Mouse (Mus musculus): Measurements from ENCODE around the gene Bri3.

The Bri3 gene

DNA sequence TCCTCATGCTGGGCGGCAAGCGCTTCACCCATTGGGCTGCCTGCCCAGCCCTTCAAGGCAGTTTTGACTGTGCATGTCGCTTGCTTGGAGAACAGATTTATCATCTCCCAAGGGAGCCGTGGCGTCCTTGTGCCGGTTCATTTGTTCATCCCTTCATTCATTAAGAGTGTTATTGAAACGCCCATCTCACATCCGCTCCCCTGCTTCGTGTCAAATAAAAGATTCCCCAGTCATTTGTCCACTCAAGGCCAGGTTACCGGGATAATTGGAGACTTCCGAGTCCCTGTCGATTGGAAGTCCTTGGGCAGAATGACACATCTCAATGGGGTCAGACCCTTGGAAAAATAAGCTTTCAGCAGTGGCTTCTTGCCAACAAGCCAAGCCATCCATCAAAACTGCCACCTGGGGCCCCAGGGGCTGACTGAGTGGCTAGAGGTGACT is 197.6 kb downstream of the Bri3 start:
- DNase-seq: no peak

DNA sequence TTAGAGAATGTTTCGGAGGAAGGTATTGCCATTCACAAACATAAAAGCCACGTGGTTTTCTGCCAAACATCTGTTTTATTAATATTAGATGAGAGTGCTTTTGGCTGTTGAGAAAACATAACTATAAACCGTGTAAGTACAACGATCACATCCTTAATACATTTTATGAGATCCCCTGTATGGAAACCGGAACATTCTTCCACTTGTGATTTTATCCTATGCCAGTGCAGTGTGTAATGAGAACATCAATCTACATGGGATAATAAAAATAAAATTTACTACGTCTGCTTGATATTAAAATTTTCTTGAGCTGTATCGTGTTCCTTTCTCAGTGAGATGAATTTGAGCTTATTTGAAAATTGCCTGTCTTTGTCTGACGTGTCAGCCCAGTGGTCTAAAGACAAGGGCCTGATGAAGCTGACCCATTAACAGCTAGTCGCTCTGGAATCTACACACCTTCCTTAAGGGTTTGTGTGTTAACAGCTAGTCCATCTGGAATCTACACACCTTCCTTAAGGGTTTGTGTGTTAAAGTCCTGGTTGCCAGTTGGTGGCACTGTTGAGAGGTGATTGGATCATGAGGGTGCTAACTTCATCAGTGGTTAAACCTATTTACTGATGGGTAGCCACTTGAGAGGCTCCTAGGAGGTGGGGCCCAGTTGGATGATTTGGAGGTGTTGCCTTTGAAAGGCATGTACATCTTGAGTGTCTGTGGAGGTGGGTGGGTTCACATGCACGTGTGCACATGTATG is 202.4 kb downstream of the Bri3 start:
- no peak for DNase-seq

DNA sequence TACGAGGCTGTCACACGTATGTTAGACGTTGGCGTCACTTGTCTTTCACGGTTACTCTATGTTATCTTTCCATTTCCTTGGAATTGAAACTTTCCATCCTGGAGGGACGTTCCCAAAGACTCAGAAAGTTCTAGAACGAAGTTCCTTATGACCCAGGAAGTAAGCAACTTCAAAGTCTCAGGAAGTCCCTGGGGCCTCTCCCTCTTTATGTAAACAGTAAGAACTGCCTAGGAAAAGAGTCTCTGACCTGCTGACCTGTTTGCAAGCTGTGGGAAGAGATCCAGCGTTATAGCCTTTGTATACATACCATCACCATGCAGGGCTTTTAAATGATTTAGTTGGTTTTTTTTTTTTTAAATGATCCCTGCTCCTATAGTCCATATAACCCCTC is 203.0 kb downstream of the Bri3 start:
- DNase-seq: no peak

GRCm38 (mm10) chr5:144447975-144448374 is 203.7 kb downstream of the Bri3 start:
- no peak for DNase-seq

DNA sequence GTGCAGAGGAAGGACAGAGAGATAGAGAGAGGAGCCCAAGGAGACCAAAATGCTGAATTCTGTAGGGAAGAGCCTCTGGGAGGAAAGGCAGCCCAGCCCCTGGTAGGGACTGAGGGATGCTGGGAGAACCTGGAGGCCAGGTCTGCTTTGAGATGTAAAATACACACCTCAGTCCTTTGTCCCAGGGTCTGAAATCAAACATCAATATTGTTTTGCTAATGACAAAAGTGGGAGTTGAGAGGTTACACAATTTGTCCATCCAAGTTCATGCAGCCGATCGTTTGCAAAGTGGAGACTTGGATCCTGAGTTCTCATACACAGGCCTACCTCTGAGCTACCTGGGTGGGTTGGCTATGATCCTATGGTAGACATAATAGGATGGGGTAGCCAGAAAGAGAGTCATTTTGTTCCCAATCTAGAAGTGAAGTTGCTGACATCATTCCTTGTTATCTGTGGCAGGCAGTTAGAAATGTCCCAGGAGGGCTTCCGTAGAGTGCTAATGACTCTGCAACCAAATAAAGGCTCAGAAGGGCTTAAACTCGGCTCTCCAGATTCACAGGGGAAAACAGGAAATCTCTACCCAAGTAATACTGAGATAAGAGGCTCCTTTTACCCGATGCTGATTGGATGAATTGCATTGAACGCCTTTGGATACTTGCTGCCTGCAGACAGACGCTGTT is 208.7 kb downstream of the Bri3 start:
- no peak for DNase-seq

GRCm38 (mm10) chr5:144457623-144458287 is 213.5 kb downstream of the Bri3 start:
- DNase-seq: no peak

DNA sequence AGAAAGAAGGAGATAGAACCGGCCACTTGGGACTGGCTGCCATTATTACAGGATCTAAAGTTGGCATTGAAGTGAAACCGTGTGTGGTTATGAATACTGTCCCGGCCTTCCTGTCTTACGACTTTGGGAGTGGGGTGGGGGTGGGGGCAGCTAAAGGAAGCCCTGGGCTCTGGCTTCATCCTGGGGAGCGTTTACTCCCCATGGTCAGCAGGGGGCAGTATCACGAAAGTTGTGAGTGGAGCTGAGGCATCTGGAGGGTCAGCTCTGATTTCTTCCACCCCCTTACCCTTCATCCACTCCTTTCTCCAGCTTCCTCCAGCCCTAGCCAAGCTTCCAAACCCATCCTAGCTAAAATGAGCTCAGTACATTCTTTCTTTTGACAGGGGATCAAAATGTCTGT is 222.8 kb downstream of the Bri3 start:
- DNase-seq: no peak

- DNase-seq: no peak
These were observed 228.8 kb downstream of the Bri3 start for GRCm38 (mm10) chr5:144473056-144473455.

DNA sequence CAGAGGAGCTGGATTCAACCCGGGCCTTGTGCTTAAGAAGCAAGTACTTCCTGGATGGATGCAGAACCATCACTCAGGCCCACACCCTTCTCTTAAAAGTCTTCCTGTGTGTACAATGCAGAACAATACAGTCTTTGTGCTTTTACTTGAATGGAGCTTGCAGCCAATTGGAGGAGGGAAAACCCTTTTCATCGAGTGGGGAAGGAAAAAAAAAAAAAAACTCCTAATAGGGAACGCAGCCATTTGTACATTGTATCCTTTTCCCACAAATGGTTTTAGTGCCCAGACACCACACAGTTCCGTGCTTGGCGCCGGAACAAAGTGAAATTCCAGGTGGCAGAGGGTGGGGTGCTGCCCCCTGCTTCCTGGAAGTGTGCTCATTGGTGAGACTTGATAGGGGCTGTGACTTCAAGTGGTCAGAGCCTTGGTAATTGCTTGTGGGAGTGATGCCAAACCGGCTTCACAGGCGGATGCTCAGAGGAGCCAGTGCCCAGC is 235.5 kb downstream of the Bri3 start:
- no peak for DNase-seq

- DNase-seq: no peak
These were observed 239.6 kb downstream of the Bri3 start for GRCm38 (mm10) chr5:144483659-144484375.

DNA sequence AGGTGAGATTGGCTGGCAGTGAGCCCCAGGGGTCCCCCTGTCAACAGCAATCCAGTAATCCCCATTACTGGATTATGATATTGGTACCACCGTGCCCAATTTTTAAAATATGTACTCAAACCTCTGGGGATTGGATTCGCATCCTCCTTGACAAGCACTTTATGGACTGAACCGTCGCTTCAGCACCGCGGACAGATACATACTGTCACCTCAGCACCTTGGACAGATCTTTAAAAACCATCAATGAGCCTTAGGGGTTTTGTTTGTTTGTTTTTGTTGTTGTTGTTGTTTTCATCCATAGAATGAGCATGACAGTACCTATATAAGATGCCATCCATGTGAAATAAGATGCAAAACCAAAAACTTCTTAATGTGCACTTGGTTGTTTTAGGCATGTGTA is 247.1 kb downstream of the Bri3 start:
- DNase-seq: no peak

Data from thymus, postnatal 4 days (tissue).